Mouse (Mus musculus): ENCODE measurements around the gene Kcnip3. TPM values are rescaled to one million over a fixed set of nuclear protein-coding genes. Genes with fewer than 3 reads are reported as not detected.

Kcnip3 gene
- polyA plus RNA-seq, 1 experiment from 2014 or later, result 3.4 TPM

DNA sequence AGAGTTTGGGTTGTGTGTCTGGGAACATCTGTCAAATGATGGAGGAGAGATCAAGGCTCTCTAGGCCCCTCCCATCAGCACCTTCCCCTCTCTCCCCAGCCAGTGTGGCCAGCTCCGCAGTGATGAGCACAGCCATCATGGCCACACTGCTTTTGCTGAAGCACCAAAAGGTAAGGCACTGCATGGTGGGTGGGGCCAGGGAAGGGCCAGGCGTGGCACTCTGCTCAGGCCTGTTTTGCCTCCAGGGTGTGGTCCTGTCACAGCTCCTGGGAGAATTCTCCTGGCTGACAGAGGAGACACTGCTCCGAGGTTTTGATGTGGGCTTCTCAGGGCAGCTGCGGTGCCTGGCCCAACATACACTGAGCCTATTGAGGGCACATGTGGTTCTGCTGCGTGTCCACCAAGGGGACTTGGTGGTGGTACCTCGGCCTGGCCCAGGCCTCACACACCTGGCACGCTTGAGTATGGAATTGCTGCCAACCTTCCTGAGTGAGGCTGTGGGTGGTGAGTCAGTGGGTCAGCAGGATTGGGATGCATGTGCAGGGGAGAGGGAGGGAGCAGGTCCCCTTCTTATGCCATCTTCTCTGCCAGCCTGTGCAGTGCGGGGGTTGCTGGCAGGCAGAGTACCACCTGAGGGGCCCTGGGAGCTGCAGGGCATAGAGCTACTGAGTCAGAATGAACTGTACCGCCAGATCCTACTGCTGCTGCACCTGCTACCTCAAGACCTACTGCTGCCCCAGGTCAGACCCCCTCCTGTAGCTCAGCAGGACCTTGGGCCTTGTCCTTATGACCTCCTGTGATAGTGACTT lies 88.2 kb downstream of the Kcnip3 start:
- peak; percentile 39; the same call in 1 of the 2 replicates for ATAC-seq
- Histone ChIP-seq H3K9me3 (ENCODE audit: control insufficient read depth, low read length) (no peaks in the 10 kb centered on the region), H3K4me1 (ENCODE audit: control insufficient read depth, insufficient read depth, low read length) (no peaks in the 10 kb centered on the region), H3K36me3 (ENCODE audit: control insufficient read depth, insufficient read depth, low read length) (no peaks in the 10 kb centered on the region), H3K9ac (ENCODE audit: low read depth, low read length) (no peak overlapping the region), H3K4me3 (ENCODE audit: low read length) (no peak overlapping the region), H3K27ac (ENCODE audit: low read length) (no peak overlapping the region), H3K27me3 (replicated peaks; ENCODE audit: control insufficient read depth, insufficient read depth, low read length) (no peaks in the 10 kb centered on the region), H3K4me2 (ENCODE audit: low read depth, low read length) (no peak overlapping the region)
- WGBS, result 75% methylated on average over 9 of the region's 9 CpGs

DNA sequence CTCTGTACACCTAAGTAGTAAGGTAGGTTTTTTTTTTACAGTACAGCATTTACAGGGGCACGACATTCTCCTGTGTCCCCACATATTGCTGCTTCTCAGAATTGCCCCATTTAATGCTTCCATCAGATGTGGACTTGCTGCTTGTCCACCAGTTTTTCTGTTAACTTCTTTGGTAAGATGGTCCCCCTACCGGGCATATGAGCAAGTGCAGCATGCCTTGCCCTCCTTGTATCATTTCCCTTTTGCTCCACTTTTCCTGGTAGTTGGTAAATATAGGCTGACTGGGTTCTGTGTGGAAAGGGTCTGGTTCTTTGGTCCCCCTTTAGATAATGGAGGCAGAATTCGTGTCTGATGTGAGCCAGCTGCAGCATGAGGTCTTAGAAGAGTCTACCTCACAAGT lies 91.7 kb downstream of the Kcnip3 start:
- no peak overlapping the region for H3K9ac ChIP-seq (ENCODE audit: low read depth, low read length)
- H3K27me3 ChIP-seq (replicated peaks; ENCODE audit: control insufficient read depth, insufficient read depth, low read length), result no peaks in the 10 kb centered on the region
- H3K4me1 ChIP-seq (ENCODE audit: control insufficient read depth, insufficient read depth, low read length), result no peaks in the 10 kb centered on the region
- WGBS, result 33% methylated on average over 3 of the region's 3 CpGs
- no peak overlapping the region for H3K4me2 ChIP-seq (ENCODE audit: low read depth, low read length)
- H3K9me3 ChIP-seq (ENCODE audit: control insufficient read depth, low read length), result no peaks in the 10 kb centered on the region
- H3K36me3 ChIP-seq (ENCODE audit: control insufficient read depth, insufficient read depth, low read length), result no peaks in the 10 kb centered on the region
- ATAC-seq, result peak; percentile 29; the same call in 1 of the 2 replicates
- no peak overlapping the region for H3K27ac ChIP-seq (ENCODE audit: low read length)
- no peak overlapping the region for H3K4me3 ChIP-seq (ENCODE audit: low read length)

DNA sequence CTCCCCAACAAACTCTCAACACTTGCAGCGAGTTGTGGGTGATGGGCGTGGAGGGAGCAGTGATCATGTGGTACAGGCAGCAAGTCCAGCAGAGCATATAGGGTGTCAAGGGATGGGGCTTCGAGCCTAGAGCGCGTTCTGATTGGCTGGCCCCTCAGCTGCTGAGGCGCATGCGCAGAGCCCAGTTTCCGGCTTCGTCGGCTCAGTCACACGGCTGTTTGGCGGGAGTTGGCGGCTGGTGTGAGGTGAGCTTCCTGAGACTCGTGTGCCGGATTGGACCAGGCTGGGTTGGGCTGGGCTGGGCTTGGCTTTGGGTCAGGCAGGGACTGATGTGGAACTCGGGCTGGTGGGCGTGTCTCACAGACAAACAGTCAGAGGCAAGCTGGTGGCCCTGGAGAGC lies 96.9 kb downstream of the Kcnip3 start, which contains the start of gene Gpat2:
TSS of gene Gpat2 (plus strand) at position 223 of the 400 bp plus-strand sequence.
- WGBS, result 84% methylated on average over 17 of the region's 17 CpGs
- H3K4me2 ChIP-seq (ENCODE audit: low read depth, low read length), result no peak within 1 kb of the TSS

DNA sequence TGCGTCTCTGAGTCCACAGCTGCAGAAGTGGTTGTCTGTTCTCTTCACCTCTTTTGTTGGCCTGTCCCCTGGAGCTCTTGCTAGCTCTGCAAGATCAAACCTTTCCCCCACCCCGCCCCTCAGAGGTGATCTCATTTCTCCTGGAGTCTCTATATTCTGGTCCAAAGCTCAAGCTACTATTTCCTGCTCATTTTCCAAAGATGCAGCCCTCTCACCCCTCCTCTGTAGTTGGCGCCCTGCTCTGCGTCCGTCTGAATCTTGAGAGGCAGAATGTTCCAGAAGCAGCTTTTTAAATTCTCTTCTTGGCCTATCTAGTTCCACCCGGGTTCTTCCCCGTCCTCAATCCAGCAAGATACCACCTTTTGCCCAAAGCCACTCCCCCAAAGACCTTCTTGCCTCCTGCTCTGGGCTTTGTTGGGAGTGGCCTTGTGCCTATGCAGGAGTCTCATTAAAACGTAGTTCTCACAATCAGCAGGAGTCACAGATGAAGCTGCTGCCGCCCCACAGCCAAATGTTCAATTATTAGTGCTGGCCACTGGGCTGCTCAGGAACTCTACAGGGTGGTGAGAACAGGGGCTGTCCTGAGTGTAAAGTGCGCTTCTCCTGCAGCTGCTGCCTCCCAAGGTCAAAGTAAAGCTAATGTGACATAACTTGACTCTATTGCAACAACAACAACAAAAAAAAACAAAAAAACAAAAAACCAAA lies 103.5 kb downstream of the Kcnip3 start:
- H3K9me3 ChIP-seq (ENCODE audit: control insufficient read depth, low read length), result no peaks in the 10 kb centered on the region
- H3K36me3 ChIP-seq (ENCODE audit: control insufficient read depth, insufficient read depth, low read length), result no peaks in the 10 kb centered on the region
- H3K4me2 ChIP-seq (ENCODE audit: low read depth, low read length), result no peak overlapping the region
- H3K27ac ChIP-seq (ENCODE audit: low read length), result no peak overlapping the region
- no peaks in the 10 kb centered on the region for H3K4me1 ChIP-seq (ENCODE audit: control insufficient read depth, insufficient read depth, low read length)
- ATAC-seq, result no peak
- H3K9ac ChIP-seq (ENCODE audit: low read depth, low read length), result no peak overlapping the region
- WGBS, result 61% methylated on average over 10 of the region's 10 CpGs
- H3K4me3 ChIP-seq (ENCODE audit: low read length), result no peak overlapping the region
- 0 out of 2 replicates have a peak, but pooled peaks cover 3% of the 10 kb centered on the region for H3K27me3 ChIP-seq (replicated peaks; ENCODE audit: control insufficient read depth, insufficient read depth, low read length)

More for the DNA sequence above, 96.9 kb downstream of the Kcnip3 start, which contains the start of gene Gpat2:
- Histone ChIP-seq H3K4me3 (ENCODE audit: low read length) (no peak within 1 kb of the TSS), H3K9ac (ENCODE audit: low read depth, low read length) (no peak within 1 kb of the TSS), H3K9me3 (ENCODE audit: control insufficient read depth, low read length) (no peaks in the 10 kb centered on the region), H3K27me3 (replicated peaks; ENCODE audit: control insufficient read depth, insufficient read depth, low read length) (no peaks in the 10 kb centered on the region), H3K27ac (ENCODE audit: low read length) (no peak within 1 kb of the TSS), H3K36me3 (ENCODE audit: control insufficient read depth, insufficient read depth, low read length) (no peaks in the 10 kb centered on the region), H3K4me1 (ENCODE audit: control insufficient read depth, insufficient read depth, low read length) (no peaks in the 10 kb centered on the region)
- no peak for ATAC-seq

DNA sequence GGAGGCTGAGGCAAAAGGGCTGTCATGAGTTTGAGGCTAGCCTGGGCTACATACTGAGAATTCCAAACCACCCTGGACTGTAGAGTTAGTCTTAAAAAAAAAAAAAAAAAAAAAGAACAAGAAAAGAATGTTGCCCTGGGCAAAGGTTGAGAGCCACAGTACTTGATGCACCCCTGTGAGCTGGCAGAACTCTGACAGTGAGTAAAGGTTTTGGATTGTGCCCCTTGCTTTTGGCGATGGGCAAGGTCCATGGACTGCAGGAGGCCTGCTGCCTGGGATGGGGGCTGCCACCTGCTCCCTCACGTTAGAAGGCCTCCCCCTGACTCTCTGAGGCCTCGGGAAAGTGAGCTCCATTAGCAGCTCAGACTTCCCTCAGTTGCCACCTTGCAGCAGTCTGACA lies 105.2 kb downstream of the Kcnip3 start:
- Histone ChIP-seq H3K36me3 (ENCODE audit: control insufficient read depth, insufficient read depth, low read length) (no peaks in the 10 kb centered on the region), H3K4me1 (ENCODE audit: control insufficient read depth, insufficient read depth, low read length) (no peaks in the 10 kb centered on the region), H3K9ac (ENCODE audit: low read depth, low read length) (no peak overlapping the region), H3K4me3 (ENCODE audit: low read length) (no peak overlapping the region), H3K27me3 (replicated peaks; ENCODE audit: control insufficient read depth, insufficient read depth, low read length) (0 out of 2 replicates have a peak, but pooled peaks cover 3% of the 10 kb centered on the region), H3K27ac (ENCODE audit: low read length) (no peak overlapping the region), H3K4me2 (ENCODE audit: low read depth, low read length) (no peak overlapping the region), H3K9me3 (ENCODE audit: control insufficient read depth, low read length) (no peaks in the 10 kb centered on the region)
- no peak for ATAC-seq
- WGBS, result 52% methylated on average over 3 of the region's 3 CpGs

DNA sequence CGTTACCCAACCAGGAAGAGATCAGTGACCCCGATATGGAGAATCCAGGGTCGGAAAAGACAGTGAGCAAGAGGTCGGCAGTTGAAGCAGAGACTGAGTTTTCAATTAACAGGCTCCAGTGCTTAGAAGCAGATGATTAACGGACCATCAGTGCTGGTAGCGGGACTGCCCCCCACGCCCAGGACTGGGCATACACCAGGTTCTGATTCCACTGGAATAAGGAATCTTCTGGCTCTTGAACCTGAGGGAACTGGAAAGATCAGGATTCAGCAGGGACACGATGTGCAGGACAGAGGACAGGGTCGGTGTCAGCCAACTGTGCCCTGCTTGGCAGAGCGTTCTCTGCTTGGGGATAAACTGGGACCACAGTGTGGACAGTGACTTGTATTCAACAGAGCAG lies 106.1 kb downstream of the Kcnip3 start:
- ATAC-seq, result no peak
- H3K27ac ChIP-seq (ENCODE audit: low read length), result no peak overlapping the region

DNA sequence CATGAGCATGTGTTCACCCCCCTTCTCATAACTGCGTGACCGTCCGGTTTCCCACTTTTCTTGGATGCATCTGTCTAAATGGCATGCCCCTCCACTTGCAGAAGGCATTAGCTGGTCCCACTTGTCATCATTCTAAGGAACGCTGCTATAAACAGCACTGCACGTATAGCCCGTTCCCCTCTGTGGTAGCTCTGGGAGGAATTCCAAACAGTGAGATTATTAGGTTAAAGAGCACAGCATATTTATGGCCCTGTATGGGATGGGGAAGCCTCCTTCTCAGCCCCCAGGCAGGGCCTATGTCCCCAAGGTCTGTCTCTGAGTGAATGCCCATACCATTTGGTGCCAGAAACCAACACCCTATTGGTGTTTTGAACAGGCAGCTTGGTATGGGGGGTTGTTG lies 110.8 kb downstream of the Kcnip3 start:
- Histone ChIP-seq H3K27ac (ENCODE audit: low read length) (no peak overlapping the region), H3K4me3 (ENCODE audit: low read length) (no peak overlapping the region), H3K9ac (ENCODE audit: low read depth, low read length) (no peak overlapping the region), H3K27me3 (replicated peaks; ENCODE audit: control insufficient read depth, insufficient read depth, low read length) (0 out of 2 replicates have a peak, but pooled peaks cover 2% of the 10 kb centered on the region), H3K4me2 (ENCODE audit: low read depth, low read length) (no peak overlapping the region), H3K9me3 (ENCODE audit: control insufficient read depth, low read length) (no peaks in the 10 kb centered on the region), H3K4me1 (ENCODE audit: control insufficient read depth, insufficient read depth, low read length) (0 out of 2 replicates have a peak, but pooled peaks cover 3% of the 10 kb centered on the region), H3K36me3 (ENCODE audit: control insufficient read depth, insufficient read depth, low read length) (no peaks in the 10 kb centered on the region)
- no peak for ATAC-seq
- 58% methylated on average over 6 of the region's 6 CpGs for WGBS

More for the DNA sequence above, 106.1 kb downstream of the Kcnip3 start:
- no peak overlapping the region for H3K4me2 ChIP-seq (ENCODE audit: low read depth, low read length)
- H3K27me3 ChIP-seq (replicated peaks; ENCODE audit: control insufficient read depth, insufficient read depth, low read length), result 0 out of 2 replicates have a peak, but pooled peaks cover 3% of the 10 kb centered on the region
- H3K4me3 ChIP-seq (ENCODE audit: low read length), result no peak overlapping the region
- no peaks in the 10 kb centered on the region for H3K36me3 ChIP-seq (ENCODE audit: control insufficient read depth, insufficient read depth, low read length)
- no peaks in the 10 kb centered on the region for H3K9me3 ChIP-seq (ENCODE audit: control insufficient read depth, low read length)
- H3K9ac ChIP-seq (ENCODE audit: low read depth, low read length), result no peak overlapping the region
- H3K4me1 ChIP-seq (ENCODE audit: control insufficient read depth, insufficient read depth, low read length), result 0 out of 2 replicates have a peak, but pooled peaks cover 3% of the 10 kb centered on the region
- WGBS, result 50% methylated on average over 10 of the region's 10 CpGs

Other genes with a start within 250 kb of the Kcnip3 start
- gene Dusp2, start 185.9 kb downstream of the Kcnip3 start, polyA plus RNA-seq (2015; fragmentation: Nextera tagmentation; extraction: Ambion mirVana), result 2.1 and 3.5 TPM in 2 replicates
- not detected in 2 replicates for gene Astl, start 183.5 kb downstream of the Kcnip3 start, polyA plus RNA-seq (2015; fragmentation: Nextera tagmentation; extraction: Ambion mirVana)
- gene Adra2b, start 158.9 kb downstream of the Kcnip3 start, polyA plus RNA-seq (2015; fragmentation: Nextera tagmentation; extraction: Ambion mirVana), result 1.3 and 2.0 TPM in 2 replicates
- 0.09 and 0.12 TPM in 2 replicates for gene Gpat2, start 96.9 kb downstream of the Kcnip3 start, polyA plus RNA-seq (2015; fragmentation: Nextera tagmentation; extraction: Ambion mirVana)
- 24.8 and 27.8 TPM in 2 replicates for gene Fahd2a, start 77.5 kb downstream of the Kcnip3 start, polyA plus RNA-seq (2015; fragmentation: Nextera tagmentation; extraction: Ambion mirVana)
- gene Prom2, start 19.4 kb upstream of the Kcnip3 start, polyA plus RNA-seq (2015; fragmentation: Nextera tagmentation; extraction: Ambion mirVana), result 0.56 and 0.58 TPM in 2 replicates
- 2.7 and 3.0 TPM in 2 replicates for gene Zfp661, start 65.0 kb upstream of the Kcnip3 start, polyA plus RNA-seq (2015; fragmentation: Nextera tagmentation; extraction: Ambion mirVana)
- 142 and 162 TPM in 2 replicates for gene Mrps5, start 65.1 kb upstream of the Kcnip3 start, polyA plus RNA-seq (2015; fragmentation: Nextera tagmentation; extraction: Ambion mirVana)
- 0.65 and 1.3 TPM in 2 replicates for gene Mal, start 134.6 kb upstream of the Kcnip3 start, polyA plus RNA-seq (2015; fragmentation: Nextera tagmentation; extraction: Ambion mirVana)
- 41.8 and 55.2 TPM in 2 replicates for gene Mall, start 207.8 kb upstream of the Kcnip3 start, polyA plus RNA-seq (2015; fragmentation: Nextera tagmentation; extraction: Ambion mirVana)

Measured in intestine, embryonic 16.5 days (tissue).